Mouse (Mus musculus) hindbrain, embryonic 10.5 days (tissue): ENCODE data around the gene Col4a2. TPM values are rescaled to one million over a fixed set of nuclear protein-coding genes. Genes with fewer than 3 reads are reported as not detected.

Experiments used
- DNase-seq: peaks from one replicate; pipeline ENCODE4 v3.0.0-alpha.2; 2017; ENCODE audit warnings: low spot score
- H3K27ac ChIP-seq: fragments of 300-500 bp; sonication (generic); 2 replicates; pipeline ENCODE4 v1.5.1; 2016; ENCODE audit warnings: mild to moderate bottlenecking, moderate library complexity
- H3K27me3 ChIP-seq: fragments of 300-500 bp; sonication (generic); 2 replicates; pipeline ENCODE4 v1.6.1; 2016; ENCODE audit warnings: mild to moderate bottlenecking; ENCODE audit not compliant: poor library complexity, insufficient read depth, severe bottlenecking
- H3K36me3 ChIP-seq: fragments of 300-500 bp; sonication (generic); 2 replicates; pipeline ENCODE4 v1.6.1; 2016; ENCODE audit warnings: mild to moderate bottlenecking, moderate library complexity
- H3K4me1 ChIP-seq: fragments of 300-500 bp; sonication (generic); replicated peaks from 2 replicates; pipeline ENCODE4 v1.6.1; 2016; ENCODE audit warnings: mild to moderate bottlenecking
- H3K4me3 ChIP-seq: fragments of 300-500 bp; sonication (generic); 2 replicates; pipeline ENCODE4 v1.5.1; 2016; ENCODE audit warnings: mild to moderate bottlenecking, moderate library complexity
- H3K9me3 ChIP-seq: fragments of 300-500 bp; sonication (generic); 2 replicates; pipeline ENCODE4 v1.6.1; 2016; ENCODE audit warnings: mild to moderate bottlenecking, moderate library complexity
- WGBS: fragments of 180-500 bp; shearing (Covaris S2); methylation state at CpG from one replicate; pipeline ENCODE4 v1.1.7; 2016; 5-methylcytosine and 5-hydroxymethylcytosine counted together
- polyA plus RNA-seq: library from polyadenylated mRNA; unstranded; fragments of >200 nt; fragmentation: Nextera tagmentation; extraction: Ambion mirVana; gene quantifications from 2 replicates; pipeline ENCODE4 v1.2.1, GENCODE M21; 2016

Gene Col4a2
- polyA plus RNA-seq, 1 experiment from 2014 or later = 52.9 TPM

DNA sequence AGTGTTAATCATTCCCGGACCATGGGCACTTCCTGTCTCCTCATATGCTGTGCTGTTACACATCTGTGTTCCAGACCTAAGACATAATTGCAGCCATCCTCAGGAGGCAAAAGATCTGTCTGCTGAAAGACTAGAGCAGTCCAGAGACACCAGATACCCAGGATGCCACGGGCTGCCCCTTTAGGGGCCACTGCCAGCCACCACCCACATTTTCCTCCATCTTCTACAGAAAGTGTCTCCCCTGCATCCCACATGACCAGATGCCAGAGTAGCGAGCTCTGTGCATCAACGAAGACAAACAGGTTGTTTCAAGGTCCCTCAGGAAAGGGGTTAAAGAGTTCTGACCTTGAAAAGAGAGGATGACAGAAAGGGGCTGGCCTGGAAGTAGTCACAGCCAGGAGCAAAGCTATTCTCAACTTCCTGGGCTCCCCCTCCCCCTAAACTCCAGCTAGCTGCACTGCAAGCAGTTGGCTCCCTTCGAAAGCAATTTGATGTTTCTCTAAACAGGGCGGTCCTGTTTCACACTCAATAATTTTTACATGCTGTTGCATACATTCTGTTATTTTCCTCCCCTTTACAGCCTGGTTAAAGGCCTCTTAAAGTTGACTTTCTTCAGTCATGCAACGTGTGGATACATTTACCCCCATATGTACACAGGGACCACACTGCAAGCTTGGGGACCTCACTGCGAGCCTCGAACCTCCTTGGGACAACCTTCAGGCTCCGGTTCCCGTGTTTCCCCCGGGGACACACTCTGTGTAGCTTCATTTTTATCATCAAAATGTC is 13.9 kb upstream of the Col4a2 start:
- no peaks in the 10 kb centered on the region for H3K27me3 ChIP-seq
- no peaks in the 10 kb centered on the region for H3K9me3 ChIP-seq
- H3K4me3 ChIP-seq = no peak overlapping the region
- peak; percentile 44 for DNase-seq
- 0 out of 2 replicates have a peak overlapping the region, but pooled peaks have one; percentile 50 for H3K27ac ChIP-seq
- H3K36me3 ChIP-seq = no peaks in the 10 kb centered on the region
- peaks cover 41% of the 10 kb centered on the region for H3K4me1 ChIP-seq
- WGBS = 65% methylated on average over 12 of the region's 12 CpGs

DNA sequence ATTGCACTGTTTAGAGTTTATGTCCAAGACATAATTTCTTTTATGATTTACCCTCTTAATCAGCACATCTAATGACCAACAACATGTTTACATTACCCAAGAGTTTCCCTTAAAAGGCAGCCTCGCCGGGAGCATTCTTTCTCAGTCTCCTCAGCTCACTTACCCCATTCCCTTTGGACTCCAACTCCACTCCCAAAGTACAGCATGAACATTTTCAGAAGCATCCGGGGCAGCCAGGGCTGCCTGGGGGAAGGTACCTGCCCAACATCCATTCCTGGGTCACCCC is 13.3 kb upstream of the Col4a2 start:
- no peak overlapping the region for H3K27ac ChIP-seq
- no peak overlapping the region for H3K4me3 ChIP-seq
- no peaks in the 10 kb centered on the region for H3K27me3 ChIP-seq
- no peaks in the 10 kb centered on the region for H3K36me3 ChIP-seq
- peaks cover 41% of the 10 kb centered on the region for H3K4me1 ChIP-seq
- DNase-seq = no peak
- 78% methylated on average over 3 of the region's 3 CpGs for WGBS
- no peaks in the 10 kb centered on the region for H3K9me3 ChIP-seq

DNA sequence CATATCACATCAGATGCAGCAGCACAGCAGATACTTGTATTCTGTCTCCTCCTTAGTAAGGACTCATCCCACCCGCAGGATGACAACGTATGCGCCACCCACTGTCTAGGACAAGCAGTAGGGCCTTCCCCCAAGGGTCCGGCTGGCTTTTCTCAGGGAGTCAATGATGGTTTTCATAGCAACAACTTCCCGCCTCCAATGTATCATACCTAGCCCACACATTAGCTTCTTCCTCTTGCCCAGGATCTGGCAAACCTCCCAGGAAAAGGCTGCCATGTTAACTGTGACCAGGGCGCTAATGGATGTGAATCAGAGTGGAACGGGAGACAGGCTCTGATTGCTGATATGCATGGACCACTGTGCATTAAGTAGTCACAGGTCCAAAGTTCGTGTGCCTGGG is 12.2 kb upstream of the Col4a2 start:
- Histone ChIP-seq H3K36me3 (no peaks in the 10 kb centered on the region), H3K27me3 (no peaks in the 10 kb centered on the region), H3K4me3 (no peak overlapping the region), H3K9me3 (no peaks in the 10 kb centered on the region), H3K4me1 (peaks cover 39% of the 10 kb centered on the region), H3K27ac (no peak overlapping the region)
- WGBS = 89% methylated on average over 8 of the region's 8 CpGs
- no peak for DNase-seq

DNA sequence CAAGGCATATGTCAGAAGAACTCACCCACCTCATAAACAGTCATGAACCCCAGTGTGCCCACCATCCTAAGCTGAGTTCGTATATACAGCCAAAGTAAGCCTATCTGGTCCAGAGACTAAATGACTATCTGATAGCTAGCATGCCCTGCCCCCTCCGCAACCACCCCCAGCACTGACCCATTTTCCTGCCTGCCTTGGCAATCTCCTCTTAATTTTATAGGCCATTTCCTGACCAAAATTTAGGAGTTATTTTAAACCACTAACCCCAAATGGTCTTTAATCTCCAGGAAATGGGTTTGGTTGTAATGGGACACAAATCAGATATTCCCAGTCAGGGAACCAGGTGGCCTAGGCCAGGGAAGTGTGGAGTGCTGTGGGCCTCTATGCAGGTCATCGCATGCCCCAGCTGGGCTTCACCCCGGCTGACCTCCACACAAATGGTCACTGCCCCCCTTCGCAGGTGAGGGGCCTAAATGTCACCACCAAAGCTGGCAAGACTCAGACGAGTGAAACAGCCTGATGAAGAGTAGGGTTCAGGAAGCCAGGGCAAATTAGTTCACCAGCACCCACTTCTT is 8.5 kb upstream of the Col4a2 start:
- 0 out of 2 replicates have a peak, but pooled peaks cover 3% of the 10 kb centered on the region for H3K36me3 ChIP-seq
- H3K27ac ChIP-seq = no peak overlapping the region
- H3K9me3 ChIP-seq = no peaks in the 10 kb centered on the region
- peaks cover 27% of the 10 kb centered on the region for H3K27me3 ChIP-seq
- peaks cover 41% of the 10 kb centered on the region for H3K4me1 ChIP-seq
- DNase-seq = no peak
- no peak overlapping the region for H3K4me3 ChIP-seq
- 87% methylated on average over 6 of the region's 6 CpGs for WGBS

DNA sequence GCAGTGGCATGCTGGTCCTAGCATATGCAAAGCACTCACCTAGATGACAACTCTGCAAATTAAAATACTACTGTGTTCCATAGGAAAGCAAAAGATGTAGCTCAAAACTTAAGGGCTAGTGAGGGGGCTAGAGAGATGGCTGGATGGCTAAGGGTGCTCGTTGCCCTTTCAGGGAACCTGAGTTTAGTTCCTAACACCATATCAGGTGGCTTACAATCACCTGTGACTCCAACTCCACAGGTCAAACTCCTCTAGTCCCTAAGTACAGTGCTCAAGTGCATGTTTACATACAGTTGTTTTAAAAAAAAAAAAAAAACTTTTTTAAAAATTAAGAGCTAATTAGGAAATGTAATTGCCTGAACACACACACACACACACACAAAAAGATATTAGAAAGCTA is 7.1 kb upstream of the Col4a2 start:
- 89% methylated on average over 1 of the region's 1 CpGs for WGBS
- DNase-seq = no peak

DNA sequence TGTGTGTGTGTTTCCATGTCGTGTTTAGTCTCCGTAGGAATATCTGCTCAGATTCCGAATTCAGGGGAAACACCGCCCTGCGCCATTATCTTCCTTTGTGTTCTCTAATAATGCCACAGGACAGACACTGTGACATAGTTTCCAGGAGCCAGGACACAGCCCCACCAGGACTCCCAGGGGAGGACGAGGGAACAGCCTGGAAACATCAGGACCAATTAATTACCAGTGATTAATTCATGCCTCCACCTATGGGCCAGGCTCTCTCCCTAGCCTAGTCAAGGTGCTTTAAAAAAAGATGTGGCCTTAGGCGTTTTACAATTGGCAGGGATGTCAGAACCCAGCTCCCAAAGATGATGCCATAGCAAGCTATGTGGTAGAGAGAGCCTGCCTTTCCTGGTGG is 5.2 kb upstream of the Col4a2 start:
- 82% methylated on average over 7 of the region's 7 CpGs for WGBS
- H3K4me1 ChIP-seq = peaks cover 56% of the 10 kb centered on the region
- H3K9me3 ChIP-seq = no peaks in the 10 kb centered on the region
- no peak overlapping the region for H3K27ac ChIP-seq
- no peak overlapping the region for H3K4me3 ChIP-seq
- peaks cover 60% of the 10 kb centered on the region for H3K27me3 ChIP-seq
- 0 out of 2 replicates have a peak, but pooled peaks cover 3% of the 10 kb centered on the region for H3K36me3 ChIP-seq
- DNase-seq = no peak

More for the DNA sequence above, 7.1 kb upstream of the Col4a2 start:
- H3K27me3 ChIP-seq = peaks cover 41% of the 10 kb centered on the region
- no peaks in the 10 kb centered on the region for H3K9me3 ChIP-seq
- H3K36me3 ChIP-seq = 0 out of 2 replicates have a peak, but pooled peaks cover 3% of the 10 kb centered on the region
- H3K27ac ChIP-seq = no peak overlapping the region
- no peak overlapping the region for H3K4me3 ChIP-seq
- H3K4me1 ChIP-seq = peaks cover 44% of the 10 kb centered on the region

DNA sequence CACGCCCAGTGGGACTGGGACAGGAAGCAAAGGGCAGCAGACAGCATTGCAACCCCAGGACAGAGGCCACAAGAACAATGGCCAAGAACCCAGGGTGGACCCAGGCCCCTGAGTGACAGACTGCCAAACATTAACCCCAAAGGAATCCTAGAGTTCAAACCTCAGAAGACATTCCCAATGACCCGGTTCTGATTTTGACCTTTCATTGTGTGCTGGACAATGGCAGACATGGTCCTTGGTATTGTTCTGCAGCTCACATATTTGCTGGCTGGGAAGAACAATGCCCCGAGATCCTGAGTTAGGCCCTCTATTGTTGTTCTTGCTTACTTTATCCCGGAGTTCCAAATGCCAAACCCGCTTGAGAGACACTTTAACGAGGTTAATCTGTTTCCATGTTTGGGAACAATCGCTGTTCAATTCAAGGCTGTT is 4.0 kb upstream of the Col4a2 start:
- H3K9me3 ChIP-seq = no peaks in the 10 kb centered on the region
- no peak overlapping the region for H3K27ac ChIP-seq
- H3K27me3 ChIP-seq = peaks cover 72% of the 10 kb centered on the region
- peaks cover 68% of the 10 kb centered on the region for H3K4me1 ChIP-seq
- DNase-seq = peak; percentile 58
- H3K4me3 ChIP-seq = 0 out of 2 replicates have a peak overlapping the region, but pooled peaks have one; percentile 0
- 0 out of 2 replicates have a peak, but pooled peaks cover 3% of the 10 kb centered on the region for H3K36me3 ChIP-seq
- 26% methylated on average over 7 of the region's 7 CpGs for WGBS

DNA sequence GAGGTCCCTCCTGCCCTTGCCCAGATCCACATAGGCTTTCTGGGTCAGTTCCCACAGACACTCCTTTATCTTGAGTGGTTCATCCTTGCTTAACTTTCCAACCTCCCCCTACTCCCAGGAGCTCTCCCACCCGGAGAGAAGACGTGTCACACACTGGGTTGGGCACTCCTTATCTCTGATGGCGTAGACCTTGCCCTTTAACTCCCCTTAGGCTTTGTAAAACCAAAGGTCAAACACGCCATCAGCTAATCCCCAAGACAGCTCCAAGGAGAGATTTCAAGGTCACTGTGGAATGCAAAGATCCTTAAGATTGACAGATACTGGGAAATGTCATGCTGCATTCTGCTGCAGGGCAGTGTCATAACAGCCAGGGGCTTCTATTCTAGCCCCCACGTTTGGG is 3.4 kb upstream of the Col4a2 start:
- Histone ChIP-seq H3K27ac (peak overlapping the region; percentile 13; the same call in 1 of the 2 replicates), H3K36me3 (0 out of 2 replicates have a peak, but pooled peaks cover 3% of the 10 kb centered on the region), H3K27me3 (peaks cover 78% of the 10 kb centered on the region), H3K9me3 (no peaks in the 10 kb centered on the region), H3K4me1 (peaks cover 73% of the 10 kb centered on the region), H3K4me3 (no peak overlapping the region)
- DNase-seq = no peak
- 35% methylated on average over 5 of the region's 5 CpGs for WGBS

DNA sequence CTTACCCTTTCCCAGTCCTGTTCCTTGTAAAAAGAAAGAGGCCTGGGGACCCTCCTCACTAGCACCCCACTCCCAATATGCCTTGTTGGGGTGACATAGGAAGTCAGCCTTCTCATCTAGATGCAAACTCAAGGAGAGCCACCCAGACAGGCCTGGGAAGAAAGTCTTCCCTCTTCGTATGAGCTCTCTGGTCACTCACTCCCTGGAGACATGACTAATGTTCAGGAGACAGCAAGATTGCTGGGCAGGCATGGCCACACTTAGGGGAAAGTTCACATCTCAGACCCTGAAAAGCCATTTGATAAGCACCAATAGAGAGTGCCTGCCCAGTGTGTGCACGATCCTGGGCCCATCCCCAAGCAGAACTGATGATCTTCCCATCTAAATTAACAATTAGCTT is 2.6 kb upstream of the Col4a2 start:
- 66% methylated on average over 2 of the region's 2 CpGs for WGBS
- H3K4me3 ChIP-seq = peak overlapping the region; percentile 21

DNA sequence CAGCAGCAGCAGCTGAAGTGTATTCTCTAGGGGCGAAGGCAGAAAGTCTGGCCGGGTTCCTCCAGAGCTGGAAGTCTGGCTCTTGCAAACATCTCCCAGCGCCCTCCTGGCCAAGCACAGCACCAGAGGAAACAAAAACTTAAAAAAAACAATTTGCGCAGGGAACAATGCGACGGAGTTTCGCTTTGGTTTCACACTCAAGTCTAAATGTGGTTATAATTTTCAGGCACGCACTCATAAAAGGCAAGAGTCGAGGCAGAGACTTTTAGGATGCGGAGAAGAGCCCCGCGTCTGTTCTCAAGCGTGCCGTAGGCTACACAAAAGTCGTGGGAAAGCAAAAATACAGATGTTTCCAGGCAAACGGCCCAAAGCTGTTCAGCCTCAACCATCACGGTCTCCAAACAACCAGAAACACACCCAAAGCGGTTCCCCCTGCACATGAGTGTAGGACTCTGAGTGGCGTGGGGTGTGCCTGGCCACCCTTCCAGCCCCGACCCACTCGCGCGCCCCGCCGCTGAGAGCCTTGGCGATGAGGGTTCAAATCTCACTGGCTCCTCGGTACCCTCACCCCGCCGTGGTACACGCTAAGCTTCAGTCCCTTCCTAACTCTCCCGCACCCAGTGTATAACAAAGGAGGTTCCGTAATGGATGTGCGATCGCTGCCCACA is 790 bp upstream of the Col4a2 start:
- no peaks in the 10 kb centered on the region for H3K9me3 ChIP-seq
- 0 out of 2 replicates have a peak, but pooled peaks cover 3% of the 10 kb centered on the region for H3K36me3 ChIP-seq
- H3K4me1 ChIP-seq = peaks cover 90% of the 10 kb centered on the region
- peak overlapping the region; percentile 75 for H3K4me3 ChIP-seq
- peaks cover 95% of the 10 kb centered on the region for H3K27me3 ChIP-seq
- H3K27ac ChIP-seq = peak overlapping the region; percentile 91
- peak; percentile 64 for DNase-seq
- 1% methylated on average over 34 of the region's 34 CpGs for WGBS

More for the DNA sequence above, 2.6 kb upstream of the Col4a2 start:
- H3K27ac ChIP-seq = no peak overlapping the region
- no peak for DNase-seq
- H3K27me3 ChIP-seq = peaks cover 86% of the 10 kb centered on the region
- H3K36me3 ChIP-seq = 0 out of 2 replicates have a peak, but pooled peaks cover 3% of the 10 kb centered on the region
- no peaks in the 10 kb centered on the region for H3K9me3 ChIP-seq
- H3K4me1 ChIP-seq = peaks cover 76% of the 10 kb centered on the region

DNA sequence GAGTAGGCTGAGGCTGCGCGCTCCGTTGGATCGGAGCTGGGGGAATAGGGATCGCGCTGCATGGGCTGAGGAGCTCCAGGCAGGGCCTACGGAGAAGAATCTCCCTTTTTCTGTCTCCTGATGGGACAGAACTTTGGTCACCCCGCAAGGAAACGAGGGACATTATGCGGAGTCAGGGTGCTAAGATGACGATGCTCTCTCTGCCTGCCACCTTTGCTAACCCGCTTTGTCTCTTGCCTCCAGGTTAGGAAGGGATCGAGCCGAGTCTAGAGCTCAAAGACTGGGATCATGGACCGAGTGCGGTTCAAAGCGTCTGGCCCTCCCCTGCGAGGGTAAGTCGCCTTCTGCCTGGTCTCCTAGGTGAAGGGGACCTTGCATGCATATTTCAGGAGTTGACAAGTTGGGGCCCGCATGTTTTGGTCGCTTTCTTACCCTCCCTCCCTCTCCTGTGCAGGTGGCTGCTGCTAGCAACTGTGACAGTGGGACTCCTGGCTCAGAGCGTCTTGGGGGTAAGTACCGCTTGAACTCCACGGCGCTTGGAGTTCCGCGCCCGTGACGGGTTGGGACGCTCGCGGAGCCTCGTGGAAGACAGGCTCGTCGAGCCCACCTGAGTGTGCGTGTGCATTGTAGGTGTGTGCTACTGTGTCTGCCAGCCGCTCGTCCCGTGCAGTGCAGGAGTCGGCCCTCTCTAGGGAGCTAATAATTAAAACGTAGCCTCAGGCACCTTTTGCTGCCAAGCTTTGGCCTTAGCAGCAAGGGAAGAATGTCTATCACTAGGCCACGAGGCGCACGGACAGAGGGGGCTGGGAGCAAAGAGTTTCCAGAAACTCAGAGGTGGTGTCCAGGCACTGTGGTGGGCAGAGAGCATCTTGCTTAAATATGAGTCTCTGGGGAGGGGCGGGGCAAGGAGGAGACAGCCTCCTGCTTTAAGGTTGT is 839 bp downstream of the Col4a2 start:
- peak; percentile 60 for DNase-seq
- H3K9me3 ChIP-seq = no peaks in the 10 kb centered on the region
- WGBS = 1% methylated on average over 45 of the region's 45 CpGs
- H3K36me3 ChIP-seq = peaks cover 1% of the 10 kb centered on the region; the same call in 1 of the 2 replicates
- H3K4me1 ChIP-seq = peaks cover 89% of the 10 kb centered on the region
- H3K27me3 ChIP-seq = peaks cover 82% of the 10 kb centered on the region
- H3K27ac ChIP-seq = peak overlapping the region; percentile 91
- H3K4me3 ChIP-seq = peak overlapping the region; percentile 75

DNA sequence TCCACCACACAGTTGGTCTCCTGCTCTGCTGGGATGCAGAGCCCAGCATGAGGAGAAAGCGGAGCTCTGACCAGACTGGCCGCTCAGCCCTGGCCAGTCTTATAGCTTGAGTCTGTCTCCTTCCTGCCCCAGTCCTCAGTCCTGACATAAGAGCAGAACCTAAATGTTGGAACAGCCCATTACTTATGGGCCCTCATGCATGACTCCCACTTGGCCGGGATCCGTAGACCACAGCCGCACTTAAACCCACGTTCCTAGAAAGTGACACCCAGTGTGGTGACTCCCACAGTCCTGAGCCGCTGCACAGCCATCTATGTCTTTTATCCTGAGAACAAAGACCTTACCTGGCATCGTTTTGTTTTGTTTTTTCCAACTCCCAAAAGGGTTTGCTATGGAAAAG is 2.0 kb downstream of the Col4a2 start:
- Histone ChIP-seq H3K27ac (peak overlapping the region; percentile 91), H3K4me1 (peaks cover 79% of the 10 kb centered on the region), H3K4me3 (peak overlapping the region; percentile 75; the same call in 1 of the 2 replicates), H3K9me3 (no peaks in the 10 kb centered on the region), H3K27me3 (peaks cover 74% of the 10 kb centered on the region), H3K36me3 (peaks cover 3% of the 10 kb centered on the region; the same call in 1 of the 2 replicates)
- 78% methylated on average over 8 of the region's 8 CpGs for WGBS
- no peak for DNase-seq
